Mouse (Mus musculus) layer of hippocampus, postnatal 14 days (tissue): ENCODE measurements around the gene Zmiz1. TPM values are rescaled to one million over a fixed set of nuclear protein-coding genes. Genes with fewer than 3 reads are reported as not detected.

ENCODE experiments used
- microRNA-seq, 2 experiments: library from miRNA; unstranded; fragments of <30 nt; microRNA quantifications; one replicate each; pipeline ENCODE4 v1.2.0; 2021
- total RNA-seq, 2 experiments: library from RNA; stranded (reverse); gene quantifications; 2 replicates each; pipeline ENCODE4 v1.2.3; 2021

The Zmiz1 gene
- total RNA-seq, 2 experiments from 2014 or later, result 104 to 105 TPM

Small RNA genes lying within 50 kb of the gene (microRNA-seq; reads per million reads assigned to microRNA genes)
- gene Mir3075, result 0.85 to 3.4 reads per million in 2 experiments

Other genes starting within 250 kb of the Zmiz1 start
- gene Ppif, start 235.0 kb downstream of the Zmiz1 start, total RNA-seq, result 10 to 100 TPM; 27.6 to 27.7 TPM